Mouse (Mus musculus): ENCODE data around the gene Tusc2. TPM values are rescaled to one million over a fixed set of nuclear protein-coding genes. Genes with fewer than 3 reads are reported as not detected.
"Not testable (repeated sequence)": the region's sequence is repeated elsewhere in the genome, so short reads cannot be mapped to it uniquely, and the experiment has no call there.

Gene Tusc2
- total RNA-seq, 2 experiments from 2014 or later, result 20.3 to 21.5 TPM

DNA sequence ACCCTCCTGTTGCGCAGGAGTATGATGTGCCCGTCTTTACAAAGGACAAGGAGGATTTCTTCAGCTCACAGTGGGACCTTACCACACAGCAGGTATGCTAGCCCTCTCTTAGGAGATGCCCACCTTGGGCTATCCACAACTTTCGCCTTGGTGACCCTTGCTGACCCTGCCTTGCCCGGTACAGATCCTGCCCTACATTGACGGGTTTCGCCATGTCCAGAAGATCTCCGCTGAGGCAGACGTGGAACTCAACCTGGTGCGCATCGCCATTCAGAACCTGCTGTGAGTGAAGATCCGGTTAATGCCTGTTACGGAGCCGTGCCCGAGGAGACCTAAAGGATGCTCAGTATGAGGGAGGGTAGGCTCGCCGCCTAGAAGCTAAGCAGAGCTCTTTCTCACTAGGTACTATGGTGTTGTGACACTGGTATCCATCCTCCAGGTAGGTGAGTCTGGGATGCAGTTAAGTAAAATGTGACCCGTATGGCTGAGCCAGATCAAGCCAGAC, 18.8 kb upstream of the Tusc2 start:
- no peak for DNase-seq (ENCODE audit: low spot score in 2 of 2)

DNA sequence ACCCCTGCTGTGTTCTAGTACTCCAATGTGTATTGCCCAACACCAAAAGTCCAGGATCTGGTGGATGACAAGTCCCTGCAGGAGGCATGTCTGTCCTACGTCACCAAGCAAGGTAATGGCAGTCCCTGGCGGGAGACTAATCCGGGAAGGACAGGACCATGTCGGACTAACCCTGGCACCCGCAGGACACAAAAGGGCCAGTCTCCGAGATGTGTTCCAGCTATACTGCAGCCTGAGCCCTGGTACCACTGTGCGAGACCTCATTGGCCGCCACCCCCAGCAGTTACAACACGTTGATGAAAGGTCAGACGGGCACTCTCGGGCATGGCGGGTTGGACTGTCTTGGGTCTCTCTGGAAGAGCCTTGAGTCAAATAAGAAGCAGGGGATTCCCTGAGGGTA, 18.3 kb upstream of the Tusc2 start:
- no peak for DNase-seq (ENCODE audit: low spot score in 2 of 2)

DNA sequence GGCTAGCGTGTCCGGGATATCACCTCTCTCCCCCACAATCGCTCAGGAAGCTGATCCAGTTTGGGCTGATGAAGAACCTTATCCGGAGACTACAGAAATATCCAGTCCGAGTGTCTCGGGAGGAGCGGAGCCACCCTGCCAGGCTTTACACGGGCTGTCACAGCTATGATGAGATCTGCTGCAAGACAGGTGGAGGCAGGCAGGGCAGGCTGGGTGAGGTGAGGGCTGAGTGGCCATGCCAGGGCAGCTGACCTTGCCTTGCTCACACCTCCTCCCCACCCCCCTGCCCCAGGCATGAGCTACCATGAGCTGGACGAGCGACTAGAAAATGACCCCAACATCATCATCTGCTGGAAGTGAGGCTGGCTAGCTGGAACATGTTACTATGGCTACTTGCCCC, 17.9 kb upstream of the Tusc2 start:
- DNase-seq (ENCODE audit: low spot score in 2 of 2), result no peak

DNA sequence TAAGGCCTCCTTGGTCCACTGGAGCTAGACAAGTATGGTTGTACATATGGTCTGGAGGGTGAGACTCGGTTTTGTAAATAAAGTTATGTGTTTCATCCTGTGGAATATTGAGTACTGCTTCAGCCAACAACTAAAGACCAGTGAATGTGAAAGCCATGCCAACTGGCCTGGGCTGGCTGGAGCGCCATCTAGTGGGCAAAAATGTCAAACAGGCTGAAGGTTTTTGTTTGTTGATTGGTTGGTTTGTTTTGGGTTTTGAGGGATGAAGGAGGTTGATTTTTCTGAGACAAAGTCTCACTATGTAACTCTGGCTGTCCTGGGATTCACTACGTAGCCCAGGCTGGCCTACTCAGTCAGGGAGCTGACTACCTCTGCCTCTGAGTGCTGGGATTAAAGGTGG, 17.5 kb upstream of the Tusc2 start:
- DNase-seq (ENCODE audit: low spot score in 2 of 2), result peak; percentile 68 to 78

DNA sequence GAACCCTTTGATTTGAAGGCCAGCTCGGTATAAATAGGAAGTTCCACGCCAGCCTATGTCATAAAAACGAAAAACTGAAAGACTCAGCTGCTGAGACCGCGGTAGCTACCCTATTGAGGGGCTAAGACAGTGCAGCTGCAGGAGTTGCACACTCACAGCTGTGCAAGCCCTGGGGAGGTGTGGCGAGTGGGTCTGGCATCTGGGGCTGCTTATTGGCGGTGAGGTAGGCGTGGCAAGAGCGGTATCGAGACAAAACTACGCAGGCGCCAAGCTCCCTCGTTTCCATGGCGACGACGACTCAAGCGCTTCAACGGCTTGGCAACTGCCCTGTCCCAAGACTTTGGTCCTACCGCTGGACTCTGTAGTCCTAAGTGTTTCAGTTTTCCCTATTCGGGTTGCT, 16.0 kb upstream of the Tusc2 start, which contains the start of gene Zmynd10:
Zmynd10 (plus strand) TSS at position 273 of the 400 bp plus-strand sequence.
- DNase-seq (ENCODE audit: low spot score in 2 of 2), result peak; percentile 72 to 91

DNA sequence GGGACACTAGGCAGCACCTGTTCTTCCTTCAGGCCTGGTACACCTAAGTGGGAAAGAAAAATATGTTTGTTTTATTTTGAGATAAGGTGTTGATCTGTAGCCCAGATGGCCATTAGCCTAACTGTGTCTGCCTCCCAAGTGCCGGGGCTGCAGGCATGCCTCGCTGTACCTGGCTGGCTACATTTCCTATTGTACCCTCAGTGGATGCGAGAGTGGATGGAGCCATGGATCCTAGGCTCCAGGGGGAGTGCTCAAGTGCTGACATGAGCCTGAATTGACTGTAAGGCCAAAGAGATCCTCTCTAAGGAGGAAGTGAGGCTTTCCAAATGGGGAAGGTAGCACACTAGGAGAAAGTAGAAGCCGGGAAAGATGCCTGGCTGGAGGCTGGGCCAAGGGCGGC, 15.1 kb upstream of the Tusc2 start:
- no peak for DNase-seq (ENCODE audit: low spot score in 2 of 2)

DNA sequence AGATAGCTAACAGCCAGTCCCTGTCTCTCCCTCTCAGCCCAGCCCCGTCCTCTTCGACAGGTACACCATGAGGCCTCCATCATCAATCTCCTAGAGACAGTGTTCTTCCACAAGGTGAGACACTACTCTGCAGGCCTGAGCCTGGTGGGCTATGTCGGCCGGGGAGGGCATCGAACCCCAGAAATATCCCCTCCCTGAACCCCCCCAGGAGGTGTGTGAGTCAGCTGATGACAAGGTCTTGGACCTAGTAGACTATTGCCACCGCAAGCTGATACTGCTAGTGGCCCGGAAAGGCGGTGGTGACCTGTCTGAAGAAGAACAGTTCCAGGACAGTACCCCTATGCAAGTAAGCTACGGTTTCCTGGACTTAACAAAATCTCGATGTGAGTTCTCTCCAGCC, 14.2 kb upstream of the Tusc2 start:
- DNase-seq (ENCODE audit: low spot score in 2 of 2), result no peak

DNA sequence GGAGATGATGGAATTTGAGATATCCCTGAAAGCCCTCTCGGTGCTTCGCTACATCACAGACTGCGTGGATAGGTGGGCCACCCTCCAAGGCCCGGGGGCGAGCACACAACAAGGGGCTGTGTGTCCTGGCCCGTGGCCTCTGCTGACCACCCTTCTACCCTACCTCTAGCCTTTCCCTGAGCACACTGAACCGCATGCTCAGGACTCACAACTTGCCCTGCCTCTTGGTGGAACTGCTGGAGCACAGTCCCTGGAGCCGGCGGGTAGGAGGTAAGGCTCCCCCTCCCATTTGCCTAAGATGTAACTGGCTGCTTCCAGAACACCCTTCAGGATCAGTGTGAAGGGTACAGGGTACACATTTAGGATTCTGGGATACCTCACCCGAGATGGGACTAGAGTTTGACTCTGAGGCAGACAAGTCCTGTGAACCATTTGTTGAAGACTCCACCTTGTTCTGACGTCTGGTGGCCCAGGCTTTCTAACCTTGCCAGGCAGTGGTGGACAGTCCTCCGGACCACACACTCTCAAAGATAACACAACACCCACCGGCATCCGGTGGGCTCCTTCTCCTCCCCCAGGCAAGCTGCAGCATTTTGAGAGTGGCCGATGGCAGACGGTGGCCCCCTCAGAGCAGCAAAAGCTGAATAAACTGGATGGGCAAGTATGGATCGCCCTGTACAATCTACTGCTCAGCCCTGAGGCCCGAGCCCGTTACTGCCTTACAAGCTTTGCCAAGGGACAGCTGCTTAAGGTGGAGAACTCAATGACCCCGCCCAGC, 13.6 kb upstream of the Tusc2 start:
- no peak for DNase-seq (ENCODE audit: low spot score in 2 of 2)

DNA sequence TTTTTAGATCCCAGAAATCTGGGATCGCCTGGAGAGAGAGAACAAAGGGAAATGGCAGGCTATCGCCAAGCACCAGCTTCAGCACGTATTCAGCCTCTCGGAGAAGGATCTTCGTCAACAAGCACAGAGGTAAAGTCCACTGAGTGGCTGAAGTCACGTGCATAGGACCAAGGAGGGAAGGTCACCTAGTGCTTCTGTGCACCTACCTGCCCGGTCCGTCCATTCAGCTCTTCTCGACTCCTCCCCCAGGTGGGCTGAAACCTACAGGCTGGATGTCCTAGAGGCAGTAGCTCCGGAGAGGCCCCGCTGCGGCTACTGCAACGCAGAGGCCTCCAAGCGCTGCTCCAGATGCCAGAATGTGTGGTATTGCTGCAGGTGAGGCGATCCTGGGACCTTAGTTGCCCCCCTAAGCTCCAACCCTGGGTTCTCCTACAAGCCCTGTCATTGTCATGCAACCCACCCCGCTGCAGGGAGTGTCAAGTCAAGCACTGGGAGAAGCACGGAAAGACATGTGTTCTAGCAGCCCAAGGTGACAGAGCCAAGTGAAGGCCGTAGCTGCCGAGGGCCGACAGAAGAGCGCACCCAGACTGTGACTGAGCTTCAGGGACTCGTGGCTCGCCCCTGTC, 12.5 kb upstream of the Tusc2 start:
- no peak for DNase-seq (ENCODE audit: low spot score in 2 of 2)

DNA sequence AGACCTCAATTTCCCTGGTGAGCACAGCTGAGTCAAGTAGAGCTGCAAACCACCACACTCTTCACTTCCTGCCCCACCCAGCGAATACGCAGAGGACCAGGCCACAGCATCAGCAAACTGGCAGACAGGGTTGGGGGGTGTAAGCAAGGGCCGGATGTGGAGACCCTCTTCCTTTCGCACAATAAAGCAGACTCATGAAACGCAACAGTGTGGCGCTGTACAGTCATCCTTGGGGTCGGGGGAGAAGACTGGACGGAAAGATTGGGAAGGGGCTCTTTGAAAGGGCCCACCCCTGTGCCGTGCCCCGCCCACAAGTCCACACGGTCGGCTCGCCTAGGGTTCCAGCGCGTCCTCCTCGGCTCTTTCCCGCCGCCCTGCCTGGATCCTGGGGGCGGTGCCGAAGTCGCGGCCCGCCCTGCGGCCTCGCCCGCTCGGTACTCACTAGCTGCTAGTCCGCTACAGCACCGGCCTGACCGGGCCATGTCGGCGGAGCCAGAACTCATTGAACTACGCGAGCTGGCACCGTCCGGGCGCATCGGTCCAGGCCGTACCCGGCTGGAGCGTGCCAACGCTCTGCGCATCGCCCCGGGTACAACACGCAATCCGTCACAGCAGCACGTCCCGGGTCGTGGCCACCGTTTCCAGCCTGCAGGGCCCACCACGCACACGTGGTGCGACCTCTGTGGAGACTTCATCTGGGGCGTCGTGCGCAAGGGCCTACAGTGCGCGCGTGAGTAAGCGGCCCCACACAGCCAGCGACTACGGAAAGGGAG, 11.8 kb upstream of the Tusc2 start, which contains the start of gene Rassf1:
Rassf1 (plus strand) TSS at position 439 of the 773 bp plus-strand sequence.
- DNase-seq (ENCODE audit: low spot score in 2 of 2), result peak; percentile 64 to 72

DNA sequence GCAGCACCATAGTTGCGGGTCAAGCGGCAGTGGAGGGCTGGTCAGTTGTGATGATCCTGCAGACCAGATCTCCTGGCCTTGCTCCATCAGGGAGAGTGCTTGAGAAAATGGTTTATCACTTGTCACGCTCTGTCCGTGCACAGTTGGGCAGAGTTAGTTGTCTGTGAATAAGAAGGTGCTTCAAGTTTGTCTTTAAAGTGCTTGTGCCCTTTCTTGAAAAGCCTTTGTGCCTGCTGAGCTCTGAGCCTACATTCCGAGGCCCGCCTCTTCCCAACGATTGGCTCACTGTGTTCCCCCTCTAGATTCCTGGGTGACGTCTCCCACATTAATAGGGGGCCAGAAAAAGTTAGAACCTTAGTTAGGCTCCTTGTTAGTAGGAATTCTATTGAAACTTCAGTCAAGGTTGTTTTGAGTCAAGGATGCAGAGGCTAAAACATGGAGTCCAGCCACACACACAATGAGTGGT, 11.1 kb upstream of the Tusc2 start:
- no peak for DNase-seq (ENCODE audit: low spot score in 2 of 2)

DNA sequence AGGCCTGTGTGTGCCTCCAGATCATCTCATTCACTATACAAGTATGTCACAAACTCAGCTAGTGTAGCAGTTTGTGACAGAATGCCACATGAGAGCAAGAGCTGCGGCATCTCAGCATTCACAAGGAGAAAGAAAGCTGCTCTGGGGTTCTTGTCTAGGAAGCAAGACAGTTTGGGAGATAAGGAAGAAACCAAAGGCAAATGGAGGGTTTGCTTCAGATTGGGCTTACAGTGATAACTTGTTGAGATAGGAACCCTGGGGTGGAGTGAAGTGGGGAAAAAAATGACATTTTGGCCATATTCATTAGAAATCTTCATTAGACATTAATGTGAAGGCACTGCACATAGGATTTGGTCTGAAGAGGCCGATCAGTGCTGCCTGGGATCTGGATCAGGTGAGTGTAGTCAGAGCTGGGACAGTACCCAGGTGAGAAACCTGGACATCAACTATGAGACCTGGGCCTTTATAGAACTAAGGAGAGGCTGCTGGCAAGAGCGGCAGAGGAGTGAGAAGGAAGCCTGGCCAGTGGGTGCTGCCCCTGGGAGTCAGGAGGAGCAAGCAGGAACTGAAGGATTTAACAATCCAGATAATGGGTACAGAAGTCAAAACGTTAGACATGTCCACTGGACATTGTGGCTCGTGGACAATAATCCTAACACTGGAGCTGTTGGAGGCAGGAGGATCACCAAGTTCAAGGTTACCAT, 10.2 kb upstream of the Tusc2 start:
- no peak for DNase-seq (ENCODE audit: low spot score in 2 of 2)

DNA sequence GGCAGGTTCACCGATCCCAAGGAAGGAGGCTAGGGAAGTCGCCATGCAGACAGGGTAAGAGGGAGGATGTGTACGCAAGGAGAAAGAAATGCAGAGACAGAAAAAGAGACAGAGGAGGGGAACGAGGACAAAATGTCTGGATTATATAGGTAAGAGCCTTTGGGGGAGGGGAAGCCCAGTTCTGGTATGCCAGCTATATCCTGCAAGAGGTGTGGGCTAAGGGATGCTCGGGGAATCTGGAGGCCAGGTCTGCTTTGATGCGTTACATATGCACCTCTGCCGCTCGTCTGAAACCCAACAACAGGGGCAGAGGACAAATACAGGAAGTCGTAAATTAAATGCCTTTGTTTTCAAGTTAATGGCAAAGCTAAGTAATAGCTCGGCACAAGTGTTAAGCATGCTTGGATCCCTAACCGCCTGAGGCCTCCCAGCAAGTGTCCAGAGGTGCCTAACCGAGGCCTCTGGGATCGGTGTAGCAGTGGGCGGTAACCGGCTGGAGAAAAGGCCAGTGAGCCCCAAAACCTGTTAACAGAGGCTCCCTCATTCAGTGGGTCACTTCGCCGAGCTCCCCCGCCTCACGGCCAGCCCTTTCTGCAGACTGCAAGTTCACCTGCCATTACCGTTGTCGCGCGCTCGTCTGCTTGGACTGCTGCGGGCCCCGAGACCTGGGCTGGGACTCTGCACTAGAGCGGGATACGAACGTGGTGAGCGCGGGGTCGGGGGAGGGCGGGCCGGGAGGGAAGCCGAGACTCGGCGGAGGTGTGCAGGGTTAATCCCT, 9.3 kb upstream of the Tusc2 start:
- no peak for DNase-seq (ENCODE audit: low spot score in 2 of 2)

DNA sequence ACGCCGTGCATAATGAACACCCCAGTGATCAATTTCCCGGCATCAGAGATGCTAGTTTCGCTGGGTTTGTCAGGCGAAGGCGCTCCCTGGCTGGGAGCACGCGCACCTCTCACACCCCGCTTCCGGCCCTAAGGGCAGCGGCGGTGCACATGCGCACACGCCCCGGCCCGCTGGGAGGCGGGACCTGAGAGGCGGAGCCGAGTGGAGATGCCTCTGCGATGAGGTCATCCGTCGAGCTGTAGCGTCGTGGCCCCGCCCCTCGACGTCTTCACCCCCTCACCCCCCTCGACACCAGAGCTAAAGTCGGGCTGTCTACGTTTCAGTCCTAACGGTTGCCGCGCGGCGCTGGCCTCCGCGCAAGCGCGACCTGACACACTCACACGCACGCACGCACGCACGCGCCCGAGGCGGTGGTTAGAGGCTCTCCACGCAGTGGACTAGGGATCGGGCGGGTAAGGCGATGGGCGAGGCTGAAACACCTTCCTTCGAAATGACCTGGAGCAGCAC, 8.7 kb upstream of the Tusc2 start:
- DNase-seq (ENCODE audit: low spot score in 2 of 2), result peak; percentile 89 to 95

DNA sequence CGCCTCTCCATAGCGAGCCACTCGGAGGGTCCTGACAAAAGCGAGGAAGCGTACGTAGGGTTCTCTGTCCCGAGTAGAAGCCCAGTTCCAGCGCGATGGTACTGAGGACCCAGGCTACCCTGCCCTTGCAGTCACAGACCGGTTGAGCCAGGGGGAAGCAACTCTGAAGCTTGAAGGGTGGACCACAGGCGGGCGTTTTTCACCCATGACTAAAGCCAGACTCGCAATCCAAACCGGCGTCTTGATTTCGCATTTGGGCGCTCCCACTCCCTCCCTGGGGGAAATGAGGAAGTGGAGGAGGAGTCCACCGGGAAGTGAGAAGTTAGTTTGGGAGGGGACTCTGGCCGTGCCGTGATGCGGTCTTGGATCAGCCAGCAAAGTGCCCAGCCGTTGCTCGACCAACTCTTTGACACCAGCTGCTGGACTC, 8.0 kb upstream of the Tusc2 start:
- peak in 1 of 2 experiments; percentile 64 for DNase-seq (ENCODE audit: low spot score in 2 of 2)

DNA sequence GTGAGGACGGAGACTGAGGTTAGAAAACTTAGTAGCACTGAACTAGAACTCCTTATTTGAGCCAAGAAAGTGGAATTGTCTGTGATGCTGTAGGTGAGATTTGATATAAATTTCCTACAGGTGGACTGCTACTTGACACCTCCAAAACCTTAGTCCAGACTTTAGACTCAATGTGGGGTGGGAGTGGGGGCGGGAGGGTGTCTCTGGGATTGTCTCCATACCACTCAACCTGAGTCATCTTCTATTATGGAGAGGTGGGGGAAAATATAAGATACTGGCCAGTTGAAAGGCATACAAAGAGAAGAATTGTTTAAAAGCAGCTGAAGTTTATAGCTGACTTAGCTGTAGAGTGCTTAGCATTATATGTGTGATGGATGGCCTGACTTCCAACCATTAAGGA, 7.4 kb upstream of the Tusc2 start:
- DNase-seq (ENCODE audit: low spot score in 2 of 2), result no peak

DNA sequence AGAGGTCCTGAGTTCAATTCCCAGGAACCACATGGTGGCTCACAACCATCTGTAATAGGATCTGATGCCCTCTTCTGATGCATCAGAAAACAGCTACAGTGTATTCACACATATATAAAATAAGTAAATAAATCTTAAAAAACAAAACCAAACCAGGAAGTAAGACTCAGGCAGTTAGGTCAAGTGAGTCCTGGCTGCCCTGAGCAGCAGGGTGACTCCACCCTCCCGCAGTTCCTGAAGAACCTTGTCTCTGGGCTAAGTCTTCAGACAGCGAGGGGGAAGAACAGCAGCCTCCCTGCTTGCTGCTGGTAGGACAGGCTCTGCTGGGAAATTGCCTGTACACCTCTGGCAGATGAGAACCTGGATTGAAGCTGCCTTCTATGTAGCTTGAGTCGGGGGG, 6.7 kb upstream of the Tusc2 start:
- no peak for DNase-seq (ENCODE audit: low spot score in 2 of 2)

DNA sequence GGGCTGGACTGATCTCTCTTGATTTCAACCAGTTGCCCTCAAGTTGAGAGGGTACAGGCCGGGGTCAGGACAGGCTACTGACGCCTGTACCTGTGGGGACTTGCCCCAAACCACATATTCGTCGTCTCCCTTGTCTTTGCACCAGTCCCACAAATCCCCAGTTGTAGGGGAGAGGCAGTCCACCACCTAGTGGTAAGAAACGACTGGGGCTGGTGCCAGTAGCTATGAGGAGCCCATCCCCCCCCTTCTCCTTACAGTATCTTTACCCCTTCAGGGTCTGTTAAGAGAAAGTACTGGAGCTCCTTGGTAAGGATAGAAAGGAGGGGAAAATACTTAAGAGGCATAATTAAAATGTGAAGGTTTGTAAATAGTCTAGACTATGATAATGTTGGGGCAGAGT, 2.5 kb downstream of the Tusc2 start:
- not testable (repeated sequence) for DNase-seq (ENCODE audit: low spot score in 2 of 2)

DNA sequence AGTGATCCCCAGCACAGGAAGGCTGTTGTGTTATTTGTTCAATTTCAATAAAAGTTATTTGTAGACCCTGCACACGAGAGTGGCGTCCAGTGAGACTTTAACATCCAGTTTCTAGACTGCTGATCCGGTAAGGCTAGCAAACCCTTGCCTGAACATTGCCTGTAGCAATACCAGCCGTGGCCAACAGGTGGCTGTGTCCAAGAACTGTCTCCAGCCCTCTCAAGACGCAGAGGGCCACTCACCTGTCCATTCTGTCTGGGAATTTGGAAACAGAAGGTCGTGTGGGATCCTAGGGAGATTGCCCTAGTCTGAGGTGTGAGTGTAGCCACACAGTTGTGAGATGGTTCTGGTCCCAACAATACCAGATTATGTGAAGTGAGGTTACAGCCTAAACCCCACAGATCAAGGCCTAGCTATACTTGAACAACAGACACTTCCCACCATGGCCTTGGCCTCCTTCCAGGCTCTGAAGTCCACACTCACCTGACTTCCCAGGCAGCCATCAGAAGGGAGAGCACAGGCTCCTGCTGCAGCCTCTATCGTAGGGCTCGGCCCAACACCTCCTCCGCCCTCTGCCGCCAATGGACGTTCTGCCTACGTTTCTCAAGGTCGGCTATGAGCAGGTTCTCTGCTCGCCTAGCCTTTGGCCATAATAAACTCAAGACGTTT, 3.1 kb downstream of the Tusc2 start:
- peak in 1 of 2 experiments; percentile 79 for DNase-seq (ENCODE audit: low spot score in 2 of 2)

All from gastrocnemius, postnatal 4 days (tissue).